Mouse (Mus musculus): ENCODE measurements at regions not wholly inside any gene's neighbourhood (a gene's known extent, or its start where the extent isn't known, plus 50 kb on each side); places are given as distances from the start of the nearest gene placed in this dataset.

DNA sequence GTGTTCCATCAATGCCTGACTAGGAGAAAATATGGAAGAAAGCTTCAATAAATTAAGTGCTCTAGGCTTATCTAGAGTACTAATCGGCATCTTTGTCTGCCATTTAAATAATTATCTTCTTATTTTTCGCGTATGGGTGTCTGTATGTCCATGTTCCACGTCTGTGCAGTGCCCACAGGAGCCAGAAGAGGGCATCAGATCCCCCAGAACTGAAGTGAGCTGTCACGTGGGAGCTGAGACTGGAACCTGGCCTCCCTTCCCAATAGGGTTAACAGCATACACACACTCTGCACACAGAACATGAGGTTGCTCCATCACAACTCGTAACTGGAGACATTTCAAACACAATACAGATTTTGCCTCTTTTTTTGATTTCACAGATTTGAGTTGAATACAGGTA lies 143.4 kb upstream of the Wdfy3 start:
- TF ChIP-seq CTCF (IDR thresholded peaks at IDR 0.05; ENCODE audit: control insufficient read depth, insufficient read depth, insufficient replicate concordance, low read depth, low read length), result peak; percentile 62; the same call in 1 of the 2 replicates
- TF ChIP-seq POLR2A (IDR thresholded peaks at IDR 0.05; ENCODE audit: control insufficient read depth, low read depth, low read length), result no peak

Data from testis, adult 2 months (tissue).